Mouse (Mus musculus): ENCODE results near the gene Nab2.

DNA sequence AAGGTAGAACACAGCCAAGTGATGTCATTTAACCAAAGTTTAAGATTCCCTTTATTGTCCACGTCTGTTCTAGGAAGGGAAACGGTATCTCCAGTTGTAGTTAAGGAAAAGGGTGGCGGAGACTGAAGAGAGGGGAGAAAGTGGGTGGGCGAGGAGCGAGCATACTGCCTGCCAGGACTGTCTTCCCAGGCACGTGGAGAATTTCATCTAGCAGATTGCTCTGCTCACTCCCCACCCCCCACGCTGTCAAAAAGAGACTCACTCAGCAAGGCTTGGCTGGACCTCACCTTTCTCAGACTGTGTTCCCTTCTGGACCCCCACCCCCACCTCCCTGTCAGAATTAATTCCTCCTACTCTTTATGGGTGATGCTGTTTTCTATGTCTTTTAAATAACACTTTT is 802 bp upstream of the Nab2 start:
- TF ChIP-seq CTCF (conservative IDR thresholded peaks at IDR 0.05; ENCODE audit: low read length) (no peak), NANOG (IDR thresholded peaks at IDR 0.05; ENCODE audit: borderline replicate concordance, low read length) (no peak)
